Mouse (Mus musculus): ENCODE measurements at regions not wholly inside any gene's neighbourhood (a gene's known extent, or its start where the extent isn't known, plus 50 kb on each side); places are given as distances from the start of the nearest gene placed in this dataset.

DNA sequence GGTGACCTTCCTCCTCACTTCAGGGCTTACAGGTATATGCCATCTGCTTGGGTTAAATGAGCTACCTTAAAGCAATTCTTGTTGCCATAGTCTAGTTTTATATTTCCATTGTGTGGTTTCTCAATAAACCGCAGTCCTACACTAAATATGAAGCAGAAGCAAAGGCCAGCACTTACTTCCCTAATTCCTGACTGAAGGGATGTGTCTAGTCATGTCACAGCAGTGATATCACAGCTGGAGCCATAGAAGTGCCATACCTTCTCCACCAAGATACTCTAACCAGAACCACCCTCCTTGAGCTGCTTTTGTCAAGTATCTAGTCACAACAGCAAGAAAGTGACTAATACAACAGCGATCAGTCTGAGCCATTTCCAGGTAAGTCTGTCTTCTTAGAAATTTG lies 283.6 kb upstream of the Myo3a start:
- no peaks in the 10 kb centered on the region for H3K36me3 ChIP-seq (ENCODE audit: control insufficient read depth, insufficient read depth, low read length)
- H3K4me3 ChIP-seq (ENCODE audit: low read depth, low read length): no peak overlapping the region
- H3K9me3 ChIP-seq (replicated peaks; ENCODE audit: control insufficient read depth, low read length): no peaks in the 10 kb centered on the region
- DNase-seq (ENCODE audit: low spot score) (no peak), ATAC-seq (no peak)
- no peak overlapping the region for H3K9ac ChIP-seq (ENCODE audit: low read length)
- no peaks in the 10 kb centered on the region for H3K27me3 ChIP-seq (replicated peaks; ENCODE audit: control insufficient read depth, insufficient read depth, low read length)
- WGBS: 90% methylated on average over 2 of the region's 2 CpGs
- H3K27ac ChIP-seq (ENCODE audit: low read depth, low read length): no peak overlapping the region
- H3K4me2 ChIP-seq (ENCODE audit: low read length): no peak overlapping the region
- H3K4me1 ChIP-seq (ENCODE audit: control insufficient read depth, insufficient read depth, low read length): no peaks in the 10 kb centered on the region

DNA sequence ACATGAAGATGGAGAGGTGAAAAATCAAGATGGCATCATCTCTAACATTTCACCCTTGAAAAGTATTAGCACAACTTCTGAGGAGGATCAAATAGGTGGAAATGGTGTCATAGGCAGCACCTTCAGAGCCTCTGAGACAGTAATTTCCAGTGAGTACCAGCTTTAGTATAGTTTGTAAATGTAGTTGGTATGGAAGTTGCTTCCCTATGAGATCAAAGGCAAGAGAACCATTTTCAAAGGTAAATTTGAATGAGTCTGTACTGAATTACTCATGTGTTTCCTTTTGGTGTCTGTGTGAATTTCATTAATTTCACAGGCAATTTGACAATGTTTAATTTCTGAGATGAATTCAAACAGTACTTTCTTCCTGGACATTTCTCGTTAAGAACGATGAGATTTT lies 280.8 kb upstream of the Myo3a start:
- Histone ChIP-seq H3K4me3 (ENCODE audit: low read depth, low read length) (no peak overlapping the region), H3K27ac (ENCODE audit: low read depth, low read length) (no peak overlapping the region), H3K36me3 (ENCODE audit: control insufficient read depth, insufficient read depth, low read length) (no peaks in the 10 kb centered on the region), H3K4me1 (ENCODE audit: control insufficient read depth, insufficient read depth, low read length) (no peaks in the 10 kb centered on the region), H3K27me3 (replicated peaks; ENCODE audit: control insufficient read depth, insufficient read depth, low read length) (no peaks in the 10 kb centered on the region), H3K9me3 (replicated peaks; ENCODE audit: control insufficient read depth, low read length) (no peaks in the 10 kb centered on the region), H3K9ac (ENCODE audit: low read length) (no peak overlapping the region), H3K4me2 (ENCODE audit: low read length) (no peak overlapping the region)
- DNase-seq (ENCODE audit: low spot score) (no peak), ATAC-seq (no peak)
- WGBS: 83% methylated on average over 2 of the region's 2 CpGs

DNA sequence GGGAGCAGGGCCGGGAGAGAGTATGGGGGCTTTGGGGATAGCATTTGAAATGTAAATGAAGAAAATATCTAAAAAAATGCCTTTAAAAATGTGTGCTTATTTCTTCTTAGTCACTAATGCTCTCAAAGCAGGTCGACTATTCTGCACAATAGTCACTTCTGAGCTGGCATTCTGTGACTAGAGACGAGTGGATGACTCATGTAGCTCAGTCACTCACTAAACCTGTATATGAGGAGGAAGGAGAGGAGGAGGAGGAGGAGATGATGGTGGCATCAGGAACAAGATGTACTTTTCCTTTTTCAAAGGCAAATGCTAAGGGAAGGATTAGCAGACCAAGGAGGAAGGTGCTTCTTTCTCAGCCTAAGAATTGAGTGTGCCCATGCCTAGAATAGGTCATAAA lies 276.0 kb upstream of the Myo3a start:
- no peak overlapping the region for H3K27ac ChIP-seq (ENCODE audit: low read depth, low read length)
- no peaks in the 10 kb centered on the region for H3K36me3 ChIP-seq (ENCODE audit: control insufficient read depth, insufficient read depth, low read length)
- 66% methylated on average over 3 of the region's 3 CpGs for WGBS
- H3K4me1 ChIP-seq (ENCODE audit: control insufficient read depth, insufficient read depth, low read length): no peaks in the 10 kb centered on the region
- ATAC-seq: no peak
- H3K27me3 ChIP-seq (replicated peaks; ENCODE audit: control insufficient read depth, insufficient read depth, low read length): no peaks in the 10 kb centered on the region
- H3K4me2 ChIP-seq (ENCODE audit: low read length): no peak overlapping the region
- no peak for DNase-seq (ENCODE audit: low spot score)
- H3K4me3 ChIP-seq (ENCODE audit: low read depth, low read length): no peak overlapping the region
- H3K9ac ChIP-seq (ENCODE audit: low read length): no peak overlapping the region
- H3K9me3 ChIP-seq (replicated peaks; ENCODE audit: control insufficient read depth, low read length): no peaks in the 10 kb centered on the region

DNA sequence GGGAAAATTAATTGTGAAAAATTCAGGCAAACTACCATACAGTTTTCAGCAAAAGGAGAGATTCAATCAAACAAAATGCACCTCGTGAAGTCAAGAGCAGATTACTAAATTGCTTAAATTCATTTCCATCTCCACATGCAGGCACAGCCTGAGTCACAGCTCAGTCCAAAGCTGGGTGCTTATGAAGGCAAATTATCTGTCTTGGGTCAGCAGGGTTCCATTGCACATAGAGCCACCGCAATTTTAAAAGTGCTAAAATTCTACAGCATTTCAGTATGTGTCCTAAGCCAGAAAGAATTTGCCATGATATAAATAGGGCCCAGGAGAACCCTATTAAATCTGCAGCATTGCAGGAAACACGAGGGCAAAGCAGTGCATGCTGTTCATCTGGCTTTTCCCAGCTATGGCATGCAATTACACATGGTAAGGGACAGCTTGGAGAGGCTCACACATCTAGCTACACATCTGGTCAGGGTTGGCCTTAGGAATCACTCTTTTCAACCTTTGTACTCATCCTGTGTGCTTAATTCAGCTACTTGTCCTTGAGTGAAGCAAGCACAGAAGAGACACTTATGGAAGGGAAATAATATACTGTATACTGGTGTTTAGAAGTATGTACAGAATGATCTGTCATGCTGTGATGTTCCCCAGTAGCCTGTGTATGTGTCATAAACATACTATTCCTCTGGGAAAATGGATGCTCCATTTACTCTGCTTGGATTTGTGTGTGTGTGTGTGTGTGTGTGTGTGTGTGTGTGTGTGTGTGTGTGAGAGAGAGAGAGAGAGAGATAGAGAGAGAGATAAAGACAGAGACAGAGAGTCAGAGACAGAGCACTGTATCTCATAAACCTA lies 271.0 kb upstream of the Myo3a start:
- no peak overlapping the region for H3K9ac ChIP-seq (ENCODE audit: low read length)

DNA sequence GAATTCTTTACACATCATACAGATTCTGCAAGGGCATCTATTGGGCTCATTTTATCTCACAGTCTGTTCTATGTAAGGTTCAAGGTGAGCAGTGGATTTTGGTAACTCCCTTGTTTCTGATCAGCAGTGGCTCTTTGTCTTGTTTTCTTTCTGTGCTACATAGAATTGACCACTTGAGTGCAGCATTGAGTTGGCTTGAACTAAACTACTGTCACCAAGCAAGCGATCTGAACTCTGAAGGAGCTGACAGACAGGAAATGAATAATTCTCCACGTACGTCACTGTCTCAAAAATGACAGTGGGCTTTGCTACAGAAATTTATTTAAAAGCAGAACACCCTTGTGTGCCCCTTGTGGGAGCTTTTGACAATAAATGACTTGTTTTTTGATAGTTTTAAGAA lies 268.9 kb upstream of the Myo3a start:
- Histone ChIP-seq H3K4me2 (ENCODE audit: low read length) (peak overlapping the region; percentile 36; the same call in 1 of the 2 replicates), H3K4me1 (ENCODE audit: control insufficient read depth, insufficient read depth, low read length) (peaks cover 7% of the 10 kb centered on the region; the same call in 1 of the 2 replicates), H3K27me3 (replicated peaks; ENCODE audit: control insufficient read depth, insufficient read depth, low read length) (no peaks in the 10 kb centered on the region), H3K27ac (ENCODE audit: low read depth, low read length) (peak overlapping the region; percentile 71), H3K9ac (ENCODE audit: low read length) (peak overlapping the region; percentile 43), H3K36me3 (ENCODE audit: control insufficient read depth, insufficient read depth, low read length) (no peaks in the 10 kb centered on the region), H3K9me3 (replicated peaks; ENCODE audit: control insufficient read depth, low read length) (no peaks in the 10 kb centered on the region), H3K4me3 (ENCODE audit: low read depth, low read length) (no peak overlapping the region)
- WGBS: 4% methylated on average over 3 of the region's 3 CpGs
- ATAC-seq (peak; percentile 88), DNase-seq (ENCODE audit: low spot score) (peak; percentile 93)

More for the DNA sequence above, 271.0 kb upstream of the Myo3a start:
- no peak for DNase-seq (ENCODE audit: low spot score)
- no peak; the same call in 1 of the 2 replicates for ATAC-seq
- Histone ChIP-seq H3K27me3 (replicated peaks; ENCODE audit: control insufficient read depth, insufficient read depth, low read length) (no peaks in the 10 kb centered on the region), H3K27ac (ENCODE audit: low read depth, low read length) (peak overlapping the region; percentile 36; the same call in 1 of the 2 replicates), H3K36me3 (ENCODE audit: control insufficient read depth, insufficient read depth, low read length) (no peaks in the 10 kb centered on the region), H3K4me1 (ENCODE audit: control insufficient read depth, insufficient read depth, low read length) (peaks cover 7% of the 10 kb centered on the region; the same call in 1 of the 2 replicates), H3K4me2 (ENCODE audit: low read length) (no peak overlapping the region), H3K4me3 (ENCODE audit: low read depth, low read length) (no peak overlapping the region), H3K9me3 (replicated peaks; ENCODE audit: control insufficient read depth, low read length) (no peaks in the 10 kb centered on the region)
- WGBS: 59% methylated on average over 3 of the region's 3 CpGs

DNA sequence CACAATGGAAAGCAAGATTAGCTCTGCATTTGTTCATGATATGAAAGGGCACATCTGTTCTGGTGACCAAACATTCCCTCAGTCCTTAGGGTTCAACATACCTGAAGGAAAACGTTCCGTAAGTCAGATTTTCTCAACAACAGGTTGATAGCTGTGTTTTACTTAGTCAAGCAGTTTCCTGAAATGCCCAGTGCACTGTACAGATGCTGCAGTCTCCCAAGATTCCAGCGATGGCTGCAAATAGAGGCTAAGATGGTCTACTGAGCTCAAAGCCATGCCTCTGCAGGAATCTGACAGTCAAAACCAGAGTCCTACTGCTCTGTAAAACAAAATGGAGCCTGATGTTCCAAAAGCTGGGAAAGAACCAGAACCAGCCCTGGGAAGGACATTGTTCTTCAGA lies 268.5 kb upstream of the Myo3a start:
- Histone ChIP-seq H3K4me1 (ENCODE audit: control insufficient read depth, insufficient read depth, low read length) (peaks cover 9% of the 10 kb centered on the region; the same call in 1 of the 2 replicates), H3K27me3 (replicated peaks; ENCODE audit: control insufficient read depth, insufficient read depth, low read length) (no peaks in the 10 kb centered on the region), H3K36me3 (ENCODE audit: control insufficient read depth, insufficient read depth, low read length) (no peaks in the 10 kb centered on the region), H3K27ac (ENCODE audit: low read depth, low read length) (peak overlapping the region; percentile 71), H3K4me2 (ENCODE audit: low read length) (peak overlapping the region; percentile 36; the same call in 1 of the 2 replicates), H3K4me3 (ENCODE audit: low read depth, low read length) (no peak overlapping the region), H3K9me3 (replicated peaks; ENCODE audit: control insufficient read depth, low read length) (no peaks in the 10 kb centered on the region), H3K9ac (ENCODE audit: low read length) (peak overlapping the region; percentile 43)
- DNase-seq (ENCODE audit: low spot score) (no peak), ATAC-seq (peak; percentile 43)
- 46% methylated on average over 3 of the region's 3 CpGs for WGBS

DNA sequence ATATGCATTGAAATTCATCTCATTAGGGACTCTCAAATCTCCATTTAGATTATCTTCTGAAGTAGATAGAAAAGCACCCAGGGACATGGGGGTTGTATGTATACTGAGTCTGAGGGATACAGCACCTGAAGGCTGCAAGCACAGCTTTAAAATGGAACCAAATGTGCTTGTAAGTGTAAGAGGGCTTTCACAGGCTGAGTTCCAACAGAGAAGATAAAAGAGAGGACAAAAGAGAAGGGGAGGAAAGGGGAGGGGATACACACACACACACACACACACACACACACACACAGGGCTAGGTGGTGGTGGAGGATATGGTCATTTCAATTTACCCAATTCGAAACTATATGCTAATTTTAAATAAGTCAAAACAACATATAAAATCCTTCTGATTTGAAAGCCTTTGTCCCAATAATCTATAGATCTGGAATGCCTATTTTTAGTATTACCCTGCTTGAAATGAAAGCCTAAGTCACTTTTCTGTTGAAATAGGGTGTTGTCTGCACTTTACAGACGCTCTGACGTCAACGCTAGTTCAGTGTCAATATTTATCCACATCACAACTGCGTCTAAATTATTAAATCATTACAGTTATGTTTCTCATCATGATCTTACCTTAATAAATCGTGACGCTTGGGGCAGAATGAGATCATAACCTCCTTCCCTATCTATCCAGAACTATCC lies 263.8 kb upstream of the Myo3a start:
- no peaks in the 10 kb centered on the region for H3K36me3 ChIP-seq (ENCODE audit: control insufficient read depth, insufficient read depth, low read length)
- no peak overlapping the region for H3K4me3 ChIP-seq (ENCODE audit: low read depth, low read length)
- peak overlapping the region; percentile 39 for H3K4me2 ChIP-seq (ENCODE audit: low read length)
- peak overlapping the region; percentile 18; the same call in 1 of the 2 replicates for H3K9ac ChIP-seq (ENCODE audit: low read length)
- no peaks in the 10 kb centered on the region for H3K27me3 ChIP-seq (replicated peaks; ENCODE audit: control insufficient read depth, insufficient read depth, low read length)
- H3K4me1 ChIP-seq (ENCODE audit: control insufficient read depth, insufficient read depth, low read length): peaks cover 15% of the 10 kb centered on the region; the same call in 1 of the 2 replicates
- DNase-seq (ENCODE audit: low spot score): peak; percentile 45
- H3K27ac ChIP-seq (ENCODE audit: low read depth, low read length): peak overlapping the region; percentile 79
- peak; percentile 50 for ATAC-seq
- WGBS: 5% methylated on average over 7 of the region's 7 CpGs
- H3K9me3 ChIP-seq (replicated peaks; ENCODE audit: control insufficient read depth, low read length): no peaks in the 10 kb centered on the region

DNA sequence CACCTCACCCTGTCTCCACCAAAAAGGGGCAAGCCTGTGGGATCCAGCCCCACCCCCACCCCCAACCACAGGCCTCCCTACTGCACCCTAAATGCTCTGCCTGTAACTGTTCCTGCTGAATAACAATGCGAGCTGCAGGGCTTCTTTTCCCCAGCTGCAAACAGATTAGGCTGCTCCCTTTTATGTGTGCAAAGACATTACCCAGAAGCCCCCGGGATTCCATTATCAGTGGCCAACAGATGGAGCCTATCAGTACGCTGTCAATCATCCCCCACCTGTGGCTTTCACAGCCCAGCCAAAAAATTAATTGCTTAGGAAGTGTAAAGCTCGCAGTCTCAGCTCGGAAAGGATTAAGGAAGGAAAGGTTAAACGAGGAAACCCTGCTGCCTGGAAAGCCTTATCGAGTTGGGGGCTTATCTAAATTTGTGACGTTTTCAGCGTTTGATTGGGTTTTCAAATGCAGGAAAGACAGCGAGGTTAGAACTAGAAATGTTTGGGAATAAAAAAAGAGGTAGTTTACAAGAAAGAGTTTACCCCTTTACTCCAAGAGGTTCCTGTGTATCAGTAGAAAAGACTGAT lies 263.2 kb upstream of the Myo3a start:
- under 1% methylated on average over 10 of the region's 10 CpGs for WGBS
- no peak overlapping the region for H3K4me3 ChIP-seq (ENCODE audit: low read depth, low read length)

More for the DNA sequence above, 263.2 kb upstream of the Myo3a start:
- no peaks in the 10 kb centered on the region for H3K36me3 ChIP-seq (ENCODE audit: control insufficient read depth, insufficient read depth, low read length)
- no peaks in the 10 kb centered on the region for H3K27me3 ChIP-seq (replicated peaks; ENCODE audit: control insufficient read depth, insufficient read depth, low read length)
- peak overlapping the region; percentile 39 for H3K4me2 ChIP-seq (ENCODE audit: low read length)
- H3K4me1 ChIP-seq (ENCODE audit: control insufficient read depth, insufficient read depth, low read length): peaks cover 8% of the 10 kb centered on the region; the same call in 1 of the 2 replicates
- H3K9me3 ChIP-seq (replicated peaks; ENCODE audit: control insufficient read depth, low read length): no peaks in the 10 kb centered on the region
- peak overlapping the region; percentile 79 for H3K27ac ChIP-seq (ENCODE audit: low read depth, low read length)
- DNase-seq (ENCODE audit: low spot score) (peak; percentile 94), ATAC-seq (peak; percentile 95)
- H3K9ac ChIP-seq (ENCODE audit: low read length): peak overlapping the region; percentile 18; the same call in 1 of the 2 replicates
